Mouse (Mus musculus): ENCODE measurements around the gene Sidt1. TPM values are rescaled to one million over a fixed set of nuclear protein-coding genes. Genes with fewer than 3 reads are reported as not detected.

The Sidt1 gene
- polyA plus RNA-seq, 1 experiment from 2014 or later = 0.05 TPM

DNA sequence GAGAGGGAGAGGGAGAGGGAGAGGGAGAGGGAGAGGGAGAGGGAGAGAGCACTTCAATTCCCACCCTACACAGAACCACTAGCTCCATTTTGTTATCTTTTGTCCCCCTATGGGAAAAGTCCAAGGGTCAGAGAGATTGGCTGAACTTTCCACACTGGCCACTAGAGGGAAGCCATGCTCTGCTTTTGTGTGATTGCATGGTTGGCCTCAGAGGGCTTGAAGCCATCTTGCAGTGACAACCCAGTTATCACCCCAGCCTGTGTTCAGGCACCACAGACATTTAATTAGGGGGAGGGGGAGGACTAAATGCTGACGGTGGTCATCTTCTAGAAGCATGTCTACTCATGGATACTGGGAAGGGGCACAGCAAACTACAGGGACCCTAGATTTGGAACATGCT, 90.4 kb downstream of the Sidt1 start:
- H3K4me2 ChIP-seq (ENCODE audit: low read depth, low read length) = no peak overlapping the region
- peaks cover 2% of the 10 kb centered on the region; the same call in 1 of the 2 replicates for H3K9me3 ChIP-seq (replicated peaks; ENCODE audit: control insufficient read depth, low read length)
- no peaks in the 10 kb centered on the region for H3K36me3 ChIP-seq (ENCODE audit: control insufficient read depth, insufficient read depth)
- H3K27me3 ChIP-seq (ENCODE audit: control insufficient read depth, insufficient read depth, low read depth, low read length) = no peaks in the 10 kb centered on the region
- H3K9ac ChIP-seq (ENCODE audit: low read depth, low read length) = no peak overlapping the region
- H3K4me1 ChIP-seq (ENCODE audit: control insufficient read depth, low read depth, low read length) = no peaks in the 10 kb centered on the region
- WGBS (ENCODE audit: insufficient replicate concordance) = 0% methylated on average over 1 of the region's 1 CpGs
- H3K27ac ChIP-seq (ENCODE audit: low read length) = no peak overlapping the region
- no peak overlapping the region for H3K4me3 ChIP-seq (ENCODE audit: low read depth, low read length)
- peak; percentile 51 for ATAC-seq (ENCODE audit: low read depth)

DNA sequence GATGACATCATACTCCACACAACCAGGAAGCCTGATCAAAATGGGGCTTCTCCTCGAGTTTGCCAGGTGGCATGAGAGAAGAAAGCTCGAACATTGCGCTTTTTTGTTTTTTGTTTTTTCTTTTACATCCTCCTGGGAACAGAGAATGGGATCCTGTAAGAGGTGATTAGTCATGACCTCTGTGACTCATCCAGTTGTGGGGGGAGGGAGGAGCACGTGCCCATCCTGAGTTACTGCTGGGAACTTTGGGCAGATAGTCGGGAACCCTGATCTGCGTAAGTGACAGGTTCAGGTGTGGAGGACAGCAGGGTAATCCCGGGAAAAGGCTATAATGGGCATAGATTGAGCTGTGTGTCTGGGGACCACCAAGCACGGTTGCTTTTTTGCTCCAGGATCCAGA, 92.6 kb downstream of the Sidt1 start:
- Histone ChIP-seq H3K9me3 (replicated peaks; ENCODE audit: control insufficient read depth, low read length) (no peaks in the 10 kb centered on the region), H3K9ac (ENCODE audit: low read depth, low read length) (no peak overlapping the region), H3K27me3 (ENCODE audit: control insufficient read depth, insufficient read depth, low read depth, low read length) (no peaks in the 10 kb centered on the region), H3K4me3 (ENCODE audit: low read depth, low read length) (no peak overlapping the region), H3K36me3 (ENCODE audit: control insufficient read depth, insufficient read depth) (no peaks in the 10 kb centered on the region), H3K4me1 (ENCODE audit: control insufficient read depth, low read depth, low read length) (no peaks in the 10 kb centered on the region), H3K27ac (ENCODE audit: low read length) (no peak overlapping the region), H3K4me2 (ENCODE audit: low read depth, low read length) (no peak overlapping the region)
- WGBS (ENCODE audit: insufficient replicate concordance) = 52% methylated on average over 8 of the region's 8 CpGs
- no peak for ATAC-seq (ENCODE audit: low read depth)

- Histone ChIP-seq H3K27ac (ENCODE audit: low read length) (no peak overlapping the region), H3K36me3 (ENCODE audit: control insufficient read depth, insufficient read depth) (no peaks in the 10 kb centered on the region), H3K9ac (ENCODE audit: low read depth, low read length) (no peak overlapping the region), H3K4me2 (ENCODE audit: low read depth, low read length) (no peak overlapping the region), H3K4me1 (ENCODE audit: control insufficient read depth, low read depth, low read length) (no peaks in the 10 kb centered on the region), H3K4me3 (ENCODE audit: low read depth, low read length) (no peak overlapping the region), H3K9me3 (replicated peaks; ENCODE audit: control insufficient read depth, low read length) (no peaks in the 10 kb centered on the region), H3K27me3 (ENCODE audit: control insufficient read depth, insufficient read depth, low read depth, low read length) (no peaks in the 10 kb centered on the region)
- WGBS (ENCODE audit: insufficient replicate concordance) = 60% methylated on average over 10 of the region's 10 CpGs
- no peak for ATAC-seq (ENCODE audit: low read depth)
Measured at GRCm38 (mm10) chr16:44238835-44239263, 94.1 kb downstream of the Sidt1 start.

- no peak for ATAC-seq (ENCODE audit: low read depth)
- no peak overlapping the region for H3K9ac ChIP-seq (ENCODE audit: low read depth, low read length)
- 61% methylated on average over 3 of the region's 3 CpGs for WGBS (ENCODE audit: insufficient replicate concordance)
- H3K4me3 ChIP-seq (ENCODE audit: low read depth, low read length) = no peak overlapping the region
- H3K27me3 ChIP-seq (ENCODE audit: control insufficient read depth, insufficient read depth, low read depth, low read length) = no peaks in the 10 kb centered on the region
- H3K9me3 ChIP-seq (replicated peaks; ENCODE audit: control insufficient read depth, low read length) = no peaks in the 10 kb centered on the region
- H3K4me1 ChIP-seq (ENCODE audit: control insufficient read depth, low read depth, low read length) = no peaks in the 10 kb centered on the region
- H3K4me2 ChIP-seq (ENCODE audit: low read depth, low read length) = no peak overlapping the region
- H3K27ac ChIP-seq (ENCODE audit: low read length) = no peak overlapping the region
- H3K36me3 ChIP-seq (ENCODE audit: control insufficient read depth, insufficient read depth) = no peaks in the 10 kb centered on the region
Measured at GRCm38 (mm10) chr16:44237836-44238235, 95.2 kb downstream of the Sidt1 start.

- 67% methylated on average over 7 of the region's 7 CpGs for WGBS (ENCODE audit: insufficient replicate concordance)
- no peak overlapping the region for H3K9ac ChIP-seq (ENCODE audit: low read depth, low read length)
- H3K9me3 ChIP-seq (replicated peaks; ENCODE audit: control insufficient read depth, low read length) = no peaks in the 10 kb centered on the region
- H3K4me2 ChIP-seq (ENCODE audit: low read depth, low read length) = no peak overlapping the region
- no peaks in the 10 kb centered on the region for H3K36me3 ChIP-seq (ENCODE audit: control insufficient read depth, insufficient read depth)
- no peak overlapping the region for H3K4me3 ChIP-seq (ENCODE audit: low read depth, low read length)
- no peak for ATAC-seq (ENCODE audit: low read depth)
- no peaks in the 10 kb centered on the region for H3K4me1 ChIP-seq (ENCODE audit: control insufficient read depth, low read depth, low read length)
- H3K27ac ChIP-seq (ENCODE audit: low read length) = no peak overlapping the region
- no peaks in the 10 kb centered on the region for H3K27me3 ChIP-seq (ENCODE audit: control insufficient read depth, insufficient read depth, low read depth, low read length)
Measured at GRCm38 (mm10) chr16:44233019-44233418, 100.0 kb downstream of the Sidt1 start.

- H3K27me3 ChIP-seq (ENCODE audit: control insufficient read depth, insufficient read depth, low read depth, low read length) = no peaks in the 10 kb centered on the region
- H3K9ac ChIP-seq (ENCODE audit: low read depth, low read length) = no peak overlapping the region
- 72% methylated on average over 13 of the region's 13 CpGs for WGBS (ENCODE audit: insufficient replicate concordance)
- H3K36me3 ChIP-seq (ENCODE audit: control insufficient read depth, insufficient read depth) = no peaks in the 10 kb centered on the region
- no peak overlapping the region for H3K27ac ChIP-seq (ENCODE audit: low read length)
- H3K9me3 ChIP-seq (replicated peaks; ENCODE audit: control insufficient read depth, low read length) = no peaks in the 10 kb centered on the region
- no peak for ATAC-seq (ENCODE audit: low read depth)
- no peak overlapping the region for H3K4me3 ChIP-seq (ENCODE audit: low read depth, low read length)
- H3K4me1 ChIP-seq (ENCODE audit: control insufficient read depth, low read depth, low read length) = no peaks in the 10 kb centered on the region
- H3K4me2 ChIP-seq (ENCODE audit: low read depth, low read length) = no peak overlapping the region
Measured at GRCm38 (mm10) chr16:44226706-44227291, 106.2 kb downstream of the Sidt1 start.

DNA sequence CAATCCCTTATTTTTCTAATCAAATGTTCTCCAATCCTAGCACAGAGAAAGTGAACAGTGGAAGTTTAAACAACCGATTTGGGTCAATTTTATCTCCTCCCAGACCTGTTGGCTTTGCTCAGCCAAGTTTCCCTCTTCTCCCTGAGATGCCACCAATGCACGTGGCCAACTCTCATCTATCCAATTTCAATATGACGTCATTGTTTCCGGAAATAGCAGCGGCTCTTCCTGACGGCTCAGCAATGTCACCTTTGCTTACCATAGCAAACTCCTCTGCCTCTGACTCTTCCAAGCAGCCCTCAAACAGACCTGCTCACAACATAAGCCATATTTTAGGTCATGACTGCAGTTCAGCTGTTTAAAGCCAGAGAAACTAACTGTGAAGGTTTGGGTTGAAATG, 111.5 kb downstream of the Sidt1 start:
- no peaks in the 10 kb centered on the region for H3K9me3 ChIP-seq (replicated peaks; ENCODE audit: control insufficient read depth, low read length)
- H3K36me3 ChIP-seq (ENCODE audit: control insufficient read depth, insufficient read depth) = peaks cover 18% of the 10 kb centered on the region
- H3K4me3 ChIP-seq (ENCODE audit: low read depth, low read length) = no peak overlapping the region
- no peak overlapping the region for H3K27ac ChIP-seq (ENCODE audit: low read length)
- no peak for ATAC-seq (ENCODE audit: low read depth)
- no peak overlapping the region for H3K9ac ChIP-seq (ENCODE audit: low read depth, low read length)
- no peaks in the 10 kb centered on the region for H3K4me1 ChIP-seq (ENCODE audit: control insufficient read depth, low read depth, low read length)
- H3K4me2 ChIP-seq (ENCODE audit: low read depth, low read length) = no peak overlapping the region
- 64% methylated on average over 6 of the region's 6 CpGs for WGBS (ENCODE audit: insufficient replicate concordance)
- H3K27me3 ChIP-seq (ENCODE audit: control insufficient read depth, insufficient read depth, low read depth, low read length) = no peaks in the 10 kb centered on the region

DNA sequence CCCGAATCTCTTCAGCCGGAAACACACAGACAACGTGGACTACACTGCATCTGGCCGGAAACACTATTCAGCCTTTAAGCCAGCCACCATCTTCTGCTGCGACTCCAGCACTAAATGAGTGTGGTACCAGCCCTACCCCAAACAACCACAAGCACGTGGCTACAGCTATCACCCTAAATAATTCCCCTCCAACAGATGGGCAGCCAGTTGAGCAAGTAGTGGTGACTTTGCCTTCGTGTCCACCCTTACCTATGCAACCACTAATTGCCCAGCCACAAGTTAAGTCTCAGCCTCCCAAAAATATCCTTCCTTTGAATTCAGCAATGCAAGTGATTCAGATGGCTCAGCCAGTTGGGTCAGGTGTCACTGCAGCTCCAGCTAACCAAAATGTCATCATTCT, 116.6 kb downstream of the Sidt1 start:
- no peak overlapping the region for H3K4me3 ChIP-seq (ENCODE audit: low read depth, low read length)
- no peak overlapping the region for H3K27ac ChIP-seq (ENCODE audit: low read length)
- H3K36me3 ChIP-seq (ENCODE audit: control insufficient read depth, insufficient read depth) = peaks cover 29% of the 10 kb centered on the region
- H3K27me3 ChIP-seq (ENCODE audit: control insufficient read depth, insufficient read depth, low read depth, low read length) = no peaks in the 10 kb centered on the region
- no peak overlapping the region for H3K4me2 ChIP-seq (ENCODE audit: low read depth, low read length)
- no peak overlapping the region for H3K9ac ChIP-seq (ENCODE audit: low read depth, low read length)
- no peaks in the 10 kb centered on the region for H3K4me1 ChIP-seq (ENCODE audit: control insufficient read depth, low read depth, low read length)
- no peaks in the 10 kb centered on the region for H3K9me3 ChIP-seq (replicated peaks; ENCODE audit: control insufficient read depth, low read length)
- 84% methylated on average over 7 of the region's 7 CpGs for WGBS (ENCODE audit: insufficient replicate concordance)
- ATAC-seq (ENCODE audit: low read depth) = no peak

DNA sequence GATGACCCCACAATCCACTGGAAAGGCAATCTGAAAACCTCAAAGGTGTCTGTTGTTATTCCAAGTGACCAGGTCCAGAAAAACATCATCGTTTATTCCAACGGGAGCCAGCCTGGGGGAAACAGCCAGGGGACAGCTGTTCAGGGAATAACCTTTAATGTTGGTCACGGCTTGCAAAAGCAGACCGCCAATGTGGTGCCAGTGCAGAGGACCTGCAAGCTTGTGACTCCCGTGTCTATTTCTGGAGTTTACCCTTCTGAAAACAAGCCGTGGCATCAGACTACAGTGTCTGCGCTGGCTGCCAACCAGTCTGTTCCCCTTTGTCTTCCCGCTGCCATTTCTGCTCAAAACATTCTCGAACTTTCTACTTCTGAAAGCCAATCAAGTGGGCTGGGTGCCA, 117.5 kb downstream of the Sidt1 start:
- Histone ChIP-seq H3K4me3 (ENCODE audit: low read depth, low read length) (no peak overlapping the region), H3K36me3 (ENCODE audit: control insufficient read depth, insufficient read depth) (peaks cover 29% of the 10 kb centered on the region), H3K4me1 (ENCODE audit: control insufficient read depth, low read depth, low read length) (no peaks in the 10 kb centered on the region; the same call in 1 of the 2 replicates), H3K4me2 (ENCODE audit: low read depth, low read length) (no peak overlapping the region), H3K27me3 (ENCODE audit: control insufficient read depth, insufficient read depth, low read depth, low read length) (no peaks in the 10 kb centered on the region), H3K9ac (ENCODE audit: low read depth, low read length) (no peak overlapping the region), H3K27ac (ENCODE audit: low read length) (no peak overlapping the region), H3K9me3 (replicated peaks; ENCODE audit: control insufficient read depth, low read length) (no peaks in the 10 kb centered on the region)
- 83% methylated on average over 9 of the region's 9 CpGs for WGBS (ENCODE audit: insufficient replicate concordance)
- ATAC-seq (ENCODE audit: low read depth) = no peak

All from liver, embryonic 16.5 days (tissue).